Mouse (Mus musculus) cerebellum, adult 8-10 months (tissue): Measurements from ENCODE around the gene Susd1.

ENCODE experiments used
- DNase-seq: peaks from one replicate; pipeline ENCODE4 v3.0.0; 2022

Gene Susd1

GRCm38 (mm10) chr4:59429128-59429527, 9.3 kb downstream of the Susd1 start:
- no peak for DNase-seq

GRCm38 (mm10) chr4:59426429-59426828, 12.0 kb downstream of the Susd1 start:
- no peak for DNase-seq

- DNase-seq = no peak
Measured at GRCm38 (mm10) chr4:59422808-59423207, 15.6 kb downstream of the Susd1 start.

- DNase-seq = no peak
Measured at GRCm38 (mm10) chr4:59422025-59422783, 16.2 kb downstream of the Susd1 start.

- DNase-seq = no peak
Measured at GRCm38 (mm10) chr4:59421369-59421746, 17.1 kb downstream of the Susd1 start.

GRCm38 (mm10) chr4:59420695-59421368, 17.6 kb downstream of the Susd1 start:
- DNase-seq = no peak

GRCm38 (mm10) chr4:59419211-59419610, 19.2 kb downstream of the Susd1 start:
- DNase-seq = no peak

- DNase-seq = no peak
Measured at GRCm38 (mm10) chr4:59413428-59413827, 25.0 kb downstream of the Susd1 start.

- no peak for DNase-seq
Measured at GRCm38 (mm10) chr4:59411153-59411552, 27.3 kb downstream of the Susd1 start.

- DNase-seq = no peak
Measured at GRCm38 (mm10) chr4:59407766-59408165, 30.7 kb downstream of the Susd1 start.

GRCm38 (mm10) chr4:59404375-59404774, 34.1 kb downstream of the Susd1 start:
- no peak for DNase-seq

- DNase-seq = no peak
Measured at GRCm38 (mm10) chr4:59400931-59401330, 37.5 kb downstream of the Susd1 start.

GRCm38 (mm10) chr4:59399343-59399742, 39.1 kb downstream of the Susd1 start:
- DNase-seq = no peak

- no peak for DNase-seq
Measured at GRCm38 (mm10) chr4:59395528-59395927, 42.9 kb downstream of the Susd1 start.

GRCm38 (mm10) chr4:59394155-59394554, 44.3 kb downstream of the Susd1 start:
- no peak for DNase-seq

- DNase-seq = no peak
Measured at GRCm38 (mm10) chr4:59388447-59389030, 49.9 kb downstream of the Susd1 start.

GRCm38 (mm10) chr4:59387387-59388210, 50.8 kb downstream of the Susd1 start:
- no peak for DNase-seq

- DNase-seq = no peak
Measured at GRCm38 (mm10) chr4:59385254-59385895, 53.1 kb downstream of the Susd1 start.

- peak; percentile 25 for DNase-seq
Measured at GRCm38 (mm10) chr4:59383791-59384190, 54.6 kb downstream of the Susd1 start.

GRCm38 (mm10) chr4:59382131-59382530, 56.3 kb downstream of the Susd1 start:
- no peak for DNase-seq

GRCm38 (mm10) chr4:59381007-59381743, 57.3 kb downstream of the Susd1 start:
- DNase-seq = peak; percentile 82

- no peak for DNase-seq
Measured at GRCm38 (mm10) chr4:59380478-59380877, 58.0 kb downstream of the Susd1 start.
